Mouse (Mus musculus): ENCODE data around the gene Gm20388.

Gm20388 gene

DNA sequence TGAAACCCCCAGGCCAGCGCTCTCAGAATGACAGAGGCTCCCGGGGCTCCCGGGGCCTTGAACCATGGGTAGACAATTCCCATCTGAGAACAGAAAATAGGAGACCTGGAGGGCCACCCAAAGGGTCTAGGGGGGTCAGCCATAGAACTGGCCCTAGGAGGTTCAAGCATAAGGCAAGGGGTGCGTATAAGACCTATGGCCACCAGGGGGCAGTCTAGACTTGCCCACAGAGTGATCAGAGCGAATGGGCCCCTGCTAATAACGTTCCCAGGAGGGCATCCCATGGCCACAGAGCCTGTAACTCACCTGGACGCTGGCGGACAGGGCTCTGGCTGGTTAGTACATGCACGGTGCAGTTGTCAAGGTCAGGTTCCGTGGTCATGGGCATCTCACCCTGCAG is 2590.2 kb downstream of the Gm20388 start:
- peak; percentile 77 for DNase-seq (ENCODE audit: low read depth, low spot score)

DNA sequence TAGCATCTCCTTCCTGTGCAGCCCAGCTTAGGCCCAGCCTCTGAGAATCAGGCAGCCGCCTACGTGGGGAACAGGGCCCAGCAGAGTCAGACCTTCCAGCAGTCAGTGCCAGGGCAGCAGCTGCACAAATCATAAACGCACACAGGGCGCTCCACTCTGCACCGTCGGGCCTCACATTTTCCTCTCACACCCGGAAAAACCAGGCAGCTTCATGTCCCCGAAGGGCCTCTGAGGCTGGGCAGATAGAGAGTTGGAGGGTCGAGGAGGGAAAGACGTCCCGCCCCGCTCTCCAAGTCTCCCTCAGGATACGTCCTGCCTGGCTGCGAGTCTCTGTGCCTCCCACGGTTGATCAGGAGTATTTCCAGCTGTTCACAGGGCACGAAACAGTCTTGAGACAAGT is 2600.9 kb downstream of the Gm20388 start:
- DNase-seq (ENCODE audit: low read depth, low spot score) = no peak

DNA sequence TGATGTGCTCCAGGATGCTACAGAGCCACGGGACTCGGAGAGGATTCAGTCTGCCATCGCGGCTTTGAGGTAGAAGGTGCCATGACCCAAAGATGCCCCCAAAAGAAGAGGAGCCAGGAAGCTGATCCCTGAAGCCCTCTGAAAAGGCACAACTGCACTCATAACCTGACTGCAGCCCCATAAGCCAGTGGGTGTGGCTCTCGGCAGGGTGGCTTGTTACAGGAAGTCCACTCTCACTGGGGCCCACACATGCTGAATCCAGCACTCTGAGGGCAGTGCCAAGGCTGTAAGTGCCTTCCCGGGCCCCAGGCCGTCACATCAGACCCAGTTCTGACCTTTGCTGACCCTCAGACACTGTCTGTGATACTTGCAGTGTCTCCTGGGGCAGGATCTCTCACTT is 2601.8 kb downstream of the Gm20388 start:
- no peak for DNase-seq (ENCODE audit: low read depth, low spot score)

DNA sequence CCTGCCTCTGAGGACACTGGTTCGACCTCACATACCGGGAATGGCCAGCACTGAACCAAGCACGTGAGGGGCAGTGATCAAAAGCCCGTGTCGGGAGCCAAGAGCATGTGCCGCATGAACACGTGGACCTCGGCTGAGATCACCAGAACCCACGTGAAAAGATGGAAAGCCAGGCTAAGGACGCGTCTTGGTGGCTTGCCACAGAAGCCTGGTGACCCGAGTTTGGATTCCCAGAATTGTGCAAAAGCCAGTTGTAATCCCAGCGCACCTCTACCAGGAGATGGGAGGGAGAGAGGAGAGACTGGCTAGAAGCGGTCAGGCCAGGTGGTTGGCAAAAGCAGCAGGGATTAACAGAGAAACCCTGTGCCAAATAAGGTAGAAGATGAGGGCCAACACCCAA is 2605.1 kb downstream of the Gm20388 start:
- no peak for DNase-seq (ENCODE audit: low read depth, low spot score)

DNA sequence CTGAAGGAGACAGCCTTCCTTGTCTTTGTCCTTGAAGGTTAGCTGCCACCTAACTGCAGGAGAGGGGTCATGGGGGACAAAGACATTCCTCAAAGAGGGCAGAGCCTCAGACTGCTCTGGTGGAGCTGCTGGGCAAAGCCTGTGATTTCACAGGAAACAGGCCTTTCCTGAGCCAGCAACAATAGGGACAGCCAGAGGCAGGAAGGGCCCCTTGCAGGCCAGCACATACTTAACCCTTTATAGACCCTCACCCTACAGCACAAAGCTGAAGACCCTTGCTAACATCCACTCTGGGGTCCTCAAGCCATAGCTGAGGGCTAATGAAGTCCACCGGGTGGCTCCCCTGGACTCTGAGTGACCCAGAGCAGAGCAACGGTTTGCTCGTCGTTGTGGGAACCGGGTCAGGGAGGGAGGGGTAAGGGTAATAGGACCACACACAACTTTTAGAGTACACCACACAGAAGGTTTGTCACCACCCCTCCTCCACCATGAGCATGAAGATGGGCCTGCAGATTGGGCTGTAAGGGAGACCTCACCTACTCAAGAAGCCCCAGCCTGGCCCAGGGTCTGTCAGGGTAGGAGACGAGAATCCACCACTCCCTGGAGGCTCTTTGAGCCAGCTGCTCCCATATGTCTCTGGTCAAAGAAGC is 2607.0 kb downstream of the Gm20388 start:
- no peak for DNase-seq (ENCODE audit: low read depth, low spot score)

DNA sequence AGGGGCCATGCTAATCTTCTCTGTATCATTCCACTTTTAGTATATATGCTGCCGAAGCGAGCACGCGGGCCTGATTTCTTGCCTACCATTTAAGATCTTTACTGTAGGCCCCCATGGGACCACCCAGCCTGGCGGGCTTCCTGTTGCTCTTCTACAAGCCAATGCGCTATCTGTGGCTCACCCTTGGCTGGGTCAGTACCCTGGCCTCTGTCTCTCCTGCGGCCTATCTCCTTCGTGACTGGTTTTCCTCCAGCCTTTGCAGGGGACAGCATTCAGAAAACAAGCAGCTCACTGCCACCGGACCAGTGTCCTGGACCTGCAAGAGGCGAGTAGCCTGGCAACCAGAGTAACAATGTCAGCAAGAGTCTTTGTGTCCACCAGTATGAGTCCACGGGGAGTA is 2610.0 kb downstream of the Gm20388 start:
- no peak for DNase-seq (ENCODE audit: low read depth, low spot score)

DNA sequence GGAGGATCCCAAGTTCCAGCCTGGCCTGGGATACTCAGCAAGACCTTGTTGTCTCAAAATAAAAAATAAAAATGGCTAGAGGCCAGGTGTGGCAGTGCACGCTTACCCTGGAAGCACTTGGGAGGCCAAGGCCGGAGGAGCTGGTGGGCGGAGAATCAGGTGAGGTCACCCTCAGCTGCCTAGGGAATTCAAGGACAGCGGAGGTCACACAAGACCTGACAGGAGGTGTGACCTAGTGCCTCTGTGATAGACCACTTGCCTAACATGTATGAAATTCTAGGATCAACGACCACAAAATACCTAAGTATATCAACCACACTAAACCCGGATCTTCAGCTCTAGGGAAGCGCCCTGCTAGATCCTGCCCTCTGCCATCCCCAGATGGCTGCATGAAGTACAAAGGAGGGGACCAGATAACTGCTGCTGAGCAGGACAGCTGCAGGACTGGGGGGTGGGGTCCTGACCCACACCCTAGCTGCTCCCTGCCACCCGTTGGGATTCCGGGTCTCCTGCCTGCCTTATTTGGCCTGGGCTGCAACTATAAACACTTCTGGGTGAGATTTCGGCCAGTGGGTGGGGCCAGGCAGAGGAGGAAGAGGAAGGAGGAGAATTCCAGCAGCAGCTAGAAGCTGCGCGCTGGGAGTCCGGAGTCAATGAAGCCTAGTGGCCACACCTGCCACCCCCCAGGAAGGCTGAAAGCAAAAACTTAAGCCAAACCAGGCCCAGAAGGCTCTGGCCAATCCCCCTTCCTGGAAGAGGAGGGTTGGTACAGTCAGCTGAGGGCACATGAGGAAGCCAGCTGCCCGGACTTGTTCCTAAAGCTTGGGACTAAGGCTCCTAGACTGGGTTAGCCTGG is 2612.4 kb downstream of the Gm20388 start:
- no peak for DNase-seq (ENCODE audit: low read depth, low spot score)

DNA sequence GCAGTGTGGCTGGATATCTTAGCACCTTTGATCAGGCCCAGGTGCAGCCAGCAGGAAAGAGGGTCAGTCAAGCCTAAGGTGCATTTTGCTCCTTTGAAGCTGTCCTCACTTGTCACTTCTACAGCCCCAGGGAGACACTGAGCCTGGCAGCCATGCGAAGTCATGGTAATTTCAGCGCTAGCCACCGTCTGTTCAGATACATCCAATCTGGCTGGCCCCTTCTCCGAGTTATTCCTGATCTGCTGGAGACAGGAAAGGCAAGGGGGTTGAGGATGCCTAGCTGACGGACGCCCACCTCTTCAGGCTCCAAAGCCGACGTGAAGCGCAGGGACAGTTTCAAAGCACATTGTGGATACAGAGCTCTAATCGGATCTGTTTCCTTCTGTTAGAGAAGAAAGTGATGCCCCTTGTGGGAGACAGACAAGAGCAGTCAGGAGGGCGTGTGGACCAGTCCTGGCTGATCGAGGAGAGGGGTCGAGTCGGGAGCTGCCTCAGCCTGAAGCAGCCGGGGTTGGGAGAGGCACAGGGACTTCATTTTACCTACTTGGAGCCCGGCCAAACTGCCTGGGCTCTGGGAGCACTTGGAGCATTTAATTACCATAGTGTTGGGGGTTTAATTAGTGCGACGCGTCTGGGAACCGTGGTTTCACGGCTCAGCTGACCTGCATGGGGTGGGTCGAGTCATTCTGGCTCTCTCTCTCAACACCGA is 2613.2 kb downstream of the Gm20388 start:
- DNase-seq (ENCODE audit: low read depth, low spot score) = no peak

DNA sequence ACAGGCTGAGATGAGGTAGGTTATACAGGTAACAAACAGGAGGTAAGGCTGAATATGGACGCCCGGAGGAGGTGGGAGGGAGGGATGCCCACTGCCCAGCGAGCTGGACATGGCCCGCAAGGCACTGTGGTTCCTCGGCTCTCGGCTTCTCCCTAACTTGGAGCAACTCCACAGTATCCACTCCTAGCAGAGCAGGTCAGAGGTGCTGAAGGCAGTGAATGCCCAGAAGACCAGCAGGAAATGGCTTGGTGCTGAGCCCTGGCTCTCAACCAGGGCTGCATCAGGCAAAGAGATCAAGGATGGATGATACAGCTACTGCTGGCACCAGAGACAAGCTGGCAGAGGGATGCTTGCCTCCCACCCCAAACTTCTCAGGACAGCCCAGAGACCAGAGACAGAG is 2613.9 kb downstream of the Gm20388 start:
- no peak for DNase-seq (ENCODE audit: low read depth, low spot score)

DNA sequence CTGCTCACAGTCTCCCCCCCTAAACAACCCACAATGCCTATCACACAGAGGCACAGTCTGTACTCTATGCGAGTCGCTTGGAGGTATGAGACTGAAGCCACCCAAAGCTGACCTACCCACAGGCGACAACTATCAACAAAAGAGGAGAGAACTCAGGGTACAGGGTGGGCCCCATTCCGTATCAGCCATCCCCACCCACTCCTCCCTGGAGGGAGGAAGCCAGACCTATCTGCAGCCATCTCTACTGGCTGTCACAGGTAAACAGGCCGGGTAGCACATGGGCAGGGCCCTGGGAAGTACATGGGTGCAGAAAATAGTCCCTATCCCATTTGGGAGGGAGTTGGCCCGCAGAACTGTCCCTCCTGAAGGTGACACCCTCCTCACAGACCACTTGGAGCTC is 2614.4 kb downstream of the Gm20388 start:
- no peak for DNase-seq (ENCODE audit: low read depth, low spot score)

DNA sequence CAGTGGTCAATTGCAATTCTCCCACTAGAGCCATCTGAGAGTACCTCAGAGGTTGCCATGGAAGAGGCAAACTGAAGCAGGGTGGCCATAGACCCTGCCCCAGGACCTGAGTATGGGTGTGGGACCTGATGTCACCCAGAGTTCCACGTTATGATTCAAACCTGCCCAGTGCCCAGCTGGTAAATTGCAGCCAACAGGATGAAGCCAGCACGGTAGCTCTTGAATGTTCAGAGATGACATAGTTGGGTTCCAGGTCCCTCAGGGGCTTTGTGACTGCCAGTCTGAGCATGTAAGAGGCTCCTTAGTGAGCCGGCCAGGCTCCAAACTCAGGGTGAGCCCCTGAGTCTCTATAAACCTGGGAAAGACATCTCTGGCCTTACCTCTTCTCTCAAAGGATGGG is 2615.4 kb downstream of the Gm20388 start:
- DNase-seq (ENCODE audit: low read depth, low spot score) = no peak

DNA sequence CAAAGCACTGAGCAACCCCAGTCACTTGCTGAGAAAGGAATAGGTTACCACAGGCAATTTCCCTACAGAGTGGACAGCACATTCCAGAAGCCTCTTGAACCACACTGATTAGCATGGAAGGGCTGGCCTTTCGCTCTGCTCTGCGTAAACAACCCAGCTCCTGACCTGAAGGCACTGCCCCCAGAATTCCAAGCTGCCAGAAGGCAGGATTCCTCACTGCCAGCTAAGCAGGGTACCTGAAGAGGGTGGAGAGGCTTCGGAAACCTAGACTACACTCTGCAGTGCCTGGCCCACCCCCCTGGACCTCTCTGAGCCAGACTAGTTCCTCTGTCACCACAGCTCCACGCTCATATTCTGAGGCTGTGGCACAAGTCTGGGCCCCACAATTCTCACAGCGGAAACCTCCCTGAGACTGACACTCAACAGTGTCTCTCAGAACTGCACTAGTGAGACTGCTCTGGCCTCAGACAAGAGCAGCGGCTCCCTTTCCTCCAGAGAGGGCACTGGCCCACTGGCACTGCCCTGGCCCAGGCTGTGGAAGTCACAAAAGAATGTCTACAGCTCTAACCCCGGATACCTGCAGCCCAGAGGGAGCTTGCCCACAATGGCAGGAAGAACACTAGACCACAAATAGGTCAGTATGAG is 2616.0 kb downstream of the Gm20388 start:
- no peak for DNase-seq (ENCODE audit: low read depth, low spot score)

DNA sequence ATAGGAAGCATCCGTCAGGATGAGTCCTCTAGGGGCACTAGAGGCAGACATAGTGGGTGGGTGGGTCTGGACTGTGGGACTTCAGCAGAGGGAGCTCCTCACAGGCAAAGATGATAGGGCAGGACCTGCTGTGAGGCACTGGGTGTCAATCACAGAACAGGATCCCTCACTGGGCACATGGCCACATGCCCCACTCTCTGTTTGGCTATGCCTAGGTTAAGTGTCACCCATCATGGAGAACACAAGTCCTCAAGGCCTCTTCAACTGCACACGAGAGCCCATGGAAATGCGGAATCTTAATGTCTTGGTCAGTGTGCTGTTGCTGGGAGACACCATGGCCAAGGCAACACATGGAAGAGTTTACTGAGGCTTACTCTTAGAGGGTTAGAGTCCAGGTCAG is 2617.3 kb downstream of the Gm20388 start:
- DNase-seq (ENCODE audit: low read depth, low spot score) = no peak

DNA sequence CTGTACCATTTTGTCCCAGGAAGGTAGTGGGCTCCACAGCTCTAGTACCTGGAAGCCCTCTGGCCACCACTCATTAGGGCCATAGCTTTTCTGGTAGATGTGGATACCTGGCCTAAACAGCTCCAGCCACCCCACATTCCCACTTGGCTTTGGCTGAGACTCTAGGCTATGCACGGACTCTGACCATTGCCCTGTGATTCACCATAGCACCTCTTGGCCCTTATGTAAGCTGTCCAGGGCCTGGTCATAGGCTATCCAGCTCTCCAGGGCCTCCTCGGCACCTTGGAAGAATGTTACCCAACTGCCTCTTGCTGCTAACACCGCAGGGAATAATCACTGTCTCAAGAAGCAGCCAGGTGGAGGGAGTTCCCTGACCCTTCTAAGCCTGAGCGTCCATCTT is 2618.5 kb downstream of the Gm20388 start:
- no peak for DNase-seq (ENCODE audit: low read depth, low spot score)

DNA sequence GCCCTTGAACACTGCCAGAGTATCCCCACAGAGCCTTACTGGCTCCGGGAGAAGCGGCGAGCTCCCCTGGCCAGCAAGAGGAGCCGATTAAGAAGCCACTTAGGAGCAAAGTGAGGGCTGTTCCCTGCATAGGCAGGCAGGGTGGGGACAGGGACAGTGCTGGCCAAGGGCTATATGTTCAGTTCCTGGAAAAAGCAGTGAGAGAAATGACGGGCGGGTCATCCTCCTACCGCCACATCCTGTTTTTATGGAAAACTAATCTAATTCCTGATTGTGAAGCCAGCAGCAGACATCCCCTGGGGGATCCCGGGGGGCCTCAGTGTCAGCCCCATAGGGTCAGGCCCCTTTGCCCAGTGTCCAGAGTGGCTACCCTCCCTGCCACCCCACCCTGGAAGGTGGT is 2620.7 kb downstream of the Gm20388 start:
- no peak for DNase-seq (ENCODE audit: low read depth, low spot score)

DNA sequence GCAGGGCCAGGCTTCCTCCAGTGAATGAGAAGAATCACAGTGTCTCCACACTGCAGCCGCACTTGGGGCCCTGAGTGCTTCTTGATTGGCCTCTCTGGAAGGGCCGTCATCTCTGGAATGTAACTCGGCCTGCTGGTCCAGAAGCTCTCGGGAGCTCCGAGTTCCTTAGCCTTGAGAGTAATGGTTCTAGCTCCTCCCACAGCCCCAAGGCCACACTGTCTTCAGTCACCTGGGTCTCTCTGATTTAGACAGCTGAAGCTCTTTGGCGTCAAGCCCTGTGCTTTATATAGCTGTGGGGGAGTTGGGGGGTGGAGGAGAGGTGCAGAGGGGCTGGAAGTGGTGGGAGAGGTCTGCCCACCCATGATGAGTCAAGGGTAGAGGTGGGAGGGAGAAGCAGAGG is 2626.4 kb downstream of the Gm20388 start:
- DNase-seq (ENCODE audit: low read depth, low spot score) = no peak

DNA sequence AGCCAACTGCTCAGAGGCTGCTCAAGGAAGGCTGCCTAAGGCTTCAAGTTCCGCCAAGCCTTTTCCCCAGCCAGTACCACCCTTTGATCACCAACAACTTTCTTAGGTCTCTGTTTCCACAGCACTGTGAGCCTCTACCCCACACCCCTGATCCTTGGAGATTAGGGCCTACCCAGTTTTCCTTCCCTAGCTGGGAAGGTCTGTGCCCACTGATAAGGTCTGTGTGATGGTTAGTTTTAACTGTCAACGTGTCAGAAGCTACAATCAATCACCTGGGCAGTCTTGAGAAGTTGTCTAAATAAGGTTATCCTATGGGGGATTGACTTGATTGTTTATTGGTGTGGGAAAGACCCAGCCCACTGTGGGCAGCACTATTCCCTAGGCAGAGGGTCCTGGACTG is 2627.2 kb downstream of the Gm20388 start:
- DNase-seq (ENCODE audit: low read depth, low spot score) = no peak

DNA sequence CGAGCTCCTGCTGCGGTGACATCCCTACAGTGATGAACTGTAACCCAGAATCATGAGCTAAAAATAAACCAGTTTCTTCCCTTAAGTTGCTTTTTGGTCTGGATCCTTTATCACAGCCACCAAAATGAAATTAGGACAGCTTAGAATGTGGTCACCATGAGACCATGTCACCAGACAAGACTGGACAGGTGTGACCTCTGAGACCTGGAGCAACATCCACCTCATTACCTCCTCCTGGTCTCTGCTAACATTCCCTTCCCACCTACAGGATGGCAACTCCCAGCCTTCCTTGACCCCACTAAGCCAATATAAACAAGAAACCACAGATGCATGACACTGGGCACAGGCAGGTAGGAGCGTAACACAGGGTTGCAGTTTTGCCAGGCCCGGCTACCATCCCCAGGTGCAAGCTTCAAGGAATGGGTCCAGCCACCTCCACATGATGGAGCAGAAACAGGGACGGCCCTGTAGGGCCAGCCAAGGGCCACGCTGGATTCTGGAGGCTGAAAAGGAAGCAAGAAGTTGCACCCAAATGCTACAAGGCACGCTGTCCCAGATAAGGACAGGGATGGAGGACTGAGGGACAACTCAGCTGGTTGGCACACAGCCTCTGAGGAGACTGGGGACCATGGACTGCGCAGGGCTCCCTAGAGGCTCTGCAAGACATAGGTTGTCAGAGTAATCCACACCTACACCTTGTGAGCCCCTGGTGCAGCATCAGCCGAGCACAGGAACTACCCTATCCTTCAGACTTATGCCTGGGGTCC is 2627.9 kb downstream of the Gm20388 start:
- DNase-seq (ENCODE audit: low read depth, low spot score) = no peak

DNA sequence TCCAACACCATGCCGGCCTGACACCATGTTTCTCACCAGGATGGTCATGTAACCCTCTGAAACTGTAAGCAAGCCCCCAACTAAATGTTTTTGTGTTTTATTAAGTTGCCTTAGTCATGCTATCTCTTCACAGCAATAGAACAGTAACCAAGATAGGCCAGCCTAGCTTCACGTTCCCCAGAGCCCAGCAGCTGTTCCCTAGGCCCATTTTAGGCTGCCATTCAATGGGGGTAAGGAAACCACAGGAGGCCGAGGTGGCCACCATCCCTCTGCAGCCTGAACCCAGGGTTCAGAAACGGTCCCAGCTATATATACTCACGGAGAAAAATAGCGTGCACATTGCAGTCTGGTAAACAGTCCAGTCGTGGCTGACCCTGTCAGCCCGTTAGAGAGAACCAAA is 2633.5 kb downstream of the Gm20388 start:
- DNase-seq (ENCODE audit: low read depth, low spot score) = no peak

DNA sequence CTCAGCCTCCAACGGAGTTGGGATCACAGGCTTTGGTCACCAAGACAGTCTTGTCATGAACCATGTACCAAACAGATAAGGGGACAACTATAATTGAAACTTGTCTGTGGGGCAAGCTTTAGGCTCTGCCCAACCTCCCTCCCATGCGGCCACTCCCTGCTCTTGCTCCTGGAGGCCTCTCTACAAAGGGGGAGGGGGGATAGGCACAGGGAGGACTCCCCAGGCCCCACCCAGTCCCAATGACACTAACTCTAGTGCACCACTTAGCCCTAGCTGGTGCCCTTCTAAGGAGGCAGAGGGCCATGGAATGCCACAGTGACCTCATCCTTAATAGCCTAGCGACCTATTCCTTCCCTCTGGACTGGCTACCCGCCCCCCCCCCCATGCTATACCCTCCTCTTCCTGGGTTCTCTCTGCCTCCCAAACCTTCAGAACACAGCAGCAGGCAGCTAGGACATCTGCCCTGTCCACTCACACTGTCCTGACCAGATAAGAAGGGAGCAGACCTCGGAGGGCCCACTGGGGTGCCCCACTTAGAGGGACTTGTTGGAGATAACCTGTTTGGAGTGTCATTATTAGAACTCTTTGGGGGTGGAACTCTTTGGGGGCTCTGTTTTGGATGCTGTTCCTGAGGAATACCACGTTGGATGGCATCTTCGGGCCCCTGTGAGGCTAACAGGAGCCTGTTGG is 2635.6 kb downstream of the Gm20388 start:
- no peak for DNase-seq (ENCODE audit: low read depth, low spot score)

Data from CD4-positive helper T cell, adult 2 months (primary cell).